Mouse (Mus musculus): ENCODE results near the gene Wdr45.

GRCm38 (mm10) chrX:7728215-7728921 is 14.2 kb downstream of the Wdr45 start, which contains the start of gene Praf2:
- TF ChIP-seq GATA1 (IDR thresholded peaks at IDR 0.05; ENCODE audit: borderline replicate concordance, low read length) (no peak), FLI1 (IDR thresholded peaks at IDR 0.05; ENCODE audit: low read length) (no peak)
